Mouse (Mus musculus) T-helper 1 cell (primary cell): ENCODE results near the gene Gm8113.
"Not testable (repeated sequence)": the region's sequence is repeated elsewhere in the genome, so short reads cannot be mapped to it uniquely, and the experiment has no call there.

Source experiments
- in situ Hi-C: fragments of 300-600 bp; cut with MboI, MseI; formaldehyde crosslinking; loops from one replicate; pipeline ENCODE4 v1.15.1; 2025; ENCODE audit warnings: high pct_unique_total_duplicates

The Gm8113 gene

DNA sequence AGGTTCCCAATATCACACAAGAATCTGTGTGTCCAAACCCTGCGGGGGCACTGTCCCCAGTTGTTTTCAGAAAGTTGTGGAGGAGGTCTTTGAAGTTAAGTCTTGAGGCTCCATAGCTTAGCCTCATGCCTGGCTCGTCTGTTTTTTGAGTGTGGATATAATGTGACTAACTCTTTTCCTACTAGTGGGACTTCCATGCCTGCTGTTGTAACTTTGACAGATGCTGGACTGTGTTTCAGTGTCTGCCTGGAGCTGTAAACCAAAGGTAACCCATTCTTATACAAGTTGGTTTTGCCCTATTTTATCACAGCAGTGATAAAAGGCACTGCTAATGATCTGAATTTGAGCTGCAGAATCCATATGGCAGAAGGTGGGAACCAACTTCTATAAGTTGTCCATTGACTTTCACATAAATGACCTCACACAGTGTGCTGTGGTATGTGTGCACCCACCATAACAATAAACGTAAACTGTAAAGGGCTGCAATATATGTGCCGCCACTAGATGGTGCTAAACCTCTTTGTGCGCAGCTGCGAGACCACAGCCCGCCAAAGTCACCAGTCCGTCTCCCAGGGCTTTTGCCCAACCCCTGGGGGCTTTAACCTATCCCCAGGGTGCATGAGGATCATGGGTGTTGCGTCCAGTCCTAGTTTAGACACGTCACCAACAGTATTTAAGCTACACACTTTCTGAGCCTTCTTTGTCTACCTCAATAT, at the start of gene Gm8113:
Gene Gm8113, plus strand, starts transcription at position 703 of the 716 bp plus-strand sequence.
- in situ Hi-C loops: not testable (repeated sequence)

GRCm38 (mm10) chr14:43875417-43875816, 49.8 kb upstream of the Gm8113 start, which contains the start of gene Ear1:
Gene Ear1 (minus strand): TSS chr14:43875517.
- in situ Hi-C loops: not testable (repeated sequence)

DNA sequence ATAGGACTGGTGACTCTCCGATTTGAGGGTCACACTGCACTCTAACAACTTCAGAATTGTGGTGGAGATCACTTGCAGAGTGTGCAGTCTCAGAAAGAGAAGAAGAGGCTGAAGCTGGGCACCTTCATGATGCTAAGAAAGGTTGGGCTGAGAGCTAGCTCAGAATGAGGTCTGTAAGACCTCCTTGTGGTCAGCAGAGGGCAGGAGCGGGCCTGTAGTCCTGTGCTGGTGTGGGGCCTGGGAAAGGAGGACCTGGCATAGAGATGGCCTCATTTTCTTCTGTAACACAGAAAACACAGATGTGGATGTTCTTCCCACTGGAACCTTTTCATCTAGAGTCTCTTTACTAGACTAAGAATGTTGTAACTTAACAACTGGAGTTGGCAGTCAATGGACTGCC, 47.4 kb upstream of the Gm8113 start:
- in situ Hi-C loops: not testable (repeated sequence)

DNA sequence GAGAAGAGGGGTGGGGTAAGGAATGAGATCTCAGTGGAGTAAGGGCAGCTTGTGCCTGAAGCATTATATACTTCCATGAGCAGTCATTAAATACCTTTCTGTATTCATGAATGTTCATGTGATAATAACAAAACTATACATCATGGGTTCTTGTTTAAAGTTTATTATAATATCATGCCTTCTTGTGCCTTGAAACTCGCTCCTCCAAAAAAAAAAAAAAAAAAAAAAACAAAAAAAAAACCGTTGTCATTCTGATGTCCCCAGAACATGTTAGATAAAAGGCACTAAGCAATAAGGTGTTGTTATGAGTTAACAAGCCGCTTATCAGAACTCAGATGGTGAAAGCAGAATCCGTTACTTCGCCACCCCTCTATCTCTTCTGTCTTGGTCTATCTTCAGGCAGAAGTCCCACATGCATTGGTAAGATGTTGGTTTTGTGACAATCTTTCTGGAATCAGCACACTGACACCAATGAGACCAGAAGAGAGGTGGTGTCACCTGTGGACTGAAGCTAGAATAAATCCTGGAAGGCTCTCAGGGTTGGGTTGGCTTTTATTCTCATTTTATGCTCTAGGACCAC, 45.1 kb upstream of the Gm8113 start:
- in situ Hi-C loops: not testable (repeated sequence)

DNA sequence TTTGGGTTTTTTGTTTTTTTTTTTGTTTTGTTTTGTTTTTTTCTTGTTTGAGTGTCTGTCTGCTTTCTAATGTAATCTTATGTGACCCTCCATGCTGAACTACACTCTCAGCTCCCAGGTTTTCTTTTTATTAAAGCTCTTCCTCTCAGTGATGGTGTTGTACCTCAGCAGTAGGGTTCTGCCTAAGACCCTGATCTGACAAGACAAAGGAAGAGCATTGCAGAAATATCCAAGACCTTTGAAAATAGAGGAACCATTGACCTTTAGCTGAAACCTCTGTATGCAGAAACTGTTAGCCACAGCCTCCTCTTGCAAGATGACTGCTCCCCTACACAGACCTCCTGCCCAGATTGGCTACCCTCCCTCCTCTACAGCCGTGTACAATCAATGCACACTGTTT, 39.0 kb upstream of the Gm8113 start:
- in situ Hi-C loops: loop anchor here (5.0 kb wide), 2 partner anchors 54 to 206 kb away; no protein-coding TSS in a partner anchor

GRCm38 (mm10) chr14:43891288-43891687, 33.9 kb upstream of the Gm8113 start:
- in situ Hi-C loops: not testable (repeated sequence)

GRCm38 (mm10) chr14:43895357-43895756, 29.8 kb upstream of the Gm8113 start:
- in situ Hi-C loops: not testable (repeated sequence)

GRCm38 (mm10) chr14:43898577-43898976, 26.6 kb upstream of the Gm8113 start:
- in situ Hi-C loops: not testable (repeated sequence)

GRCm38 (mm10) chr14:43918214-43918613, 7.0 kb upstream of the Gm8113 start:
- in situ Hi-C loops: not testable (repeated sequence)

DNA sequence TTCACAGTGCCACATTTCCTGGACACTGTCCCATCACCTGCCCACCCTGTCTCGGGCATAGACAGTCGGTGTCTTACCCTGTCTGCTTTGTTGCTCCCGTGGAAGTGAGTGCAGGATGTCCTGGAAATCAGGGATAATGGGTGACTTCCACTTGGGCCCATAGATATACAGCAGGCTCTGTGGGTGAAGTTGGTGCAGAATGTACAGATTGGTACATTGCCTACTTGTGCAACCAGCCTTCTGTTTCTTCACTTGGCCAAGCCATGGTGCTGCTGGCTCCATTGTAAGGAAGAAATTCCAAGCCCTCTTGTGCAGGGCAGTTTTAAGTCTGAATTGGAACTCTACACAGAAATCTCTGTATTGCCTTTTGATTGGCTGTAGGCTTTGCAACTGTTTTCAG, 1.7 kb upstream of the Gm8113 start, which contains the start of gene Ear10:
Gene Ear10, minus strand, starts transcription at position 101 of the 400 bp plus-strand sequence.
- in situ Hi-C loops: not testable (repeated sequence)

- in situ Hi-C loops: not testable (repeated sequence)
Measured at GRCm38 (mm10) chr14:43925404-43925950, 287 bp downstream of the Gm8113 start.

DNA sequence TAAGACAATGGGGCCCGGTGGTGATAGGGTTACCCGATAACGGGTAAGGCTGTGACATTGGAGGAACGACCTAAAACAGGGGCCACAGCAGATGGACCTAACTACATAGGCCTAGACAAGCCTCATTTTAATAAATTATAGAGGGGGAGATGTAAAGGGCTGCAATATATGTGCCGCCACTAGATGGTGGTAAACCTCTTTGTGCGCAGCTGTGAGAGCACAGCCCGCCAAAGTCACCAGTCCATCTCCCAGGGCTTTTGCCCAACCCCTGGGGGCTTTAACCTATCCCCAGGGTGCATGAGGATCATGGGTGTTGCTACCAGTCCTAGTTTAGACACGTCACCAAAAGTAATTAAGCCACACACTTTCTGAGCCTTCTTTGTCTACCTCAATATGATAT, 7.8 kb downstream of the Gm8113 start:
- in situ Hi-C loops: not testable (repeated sequence)

DNA sequence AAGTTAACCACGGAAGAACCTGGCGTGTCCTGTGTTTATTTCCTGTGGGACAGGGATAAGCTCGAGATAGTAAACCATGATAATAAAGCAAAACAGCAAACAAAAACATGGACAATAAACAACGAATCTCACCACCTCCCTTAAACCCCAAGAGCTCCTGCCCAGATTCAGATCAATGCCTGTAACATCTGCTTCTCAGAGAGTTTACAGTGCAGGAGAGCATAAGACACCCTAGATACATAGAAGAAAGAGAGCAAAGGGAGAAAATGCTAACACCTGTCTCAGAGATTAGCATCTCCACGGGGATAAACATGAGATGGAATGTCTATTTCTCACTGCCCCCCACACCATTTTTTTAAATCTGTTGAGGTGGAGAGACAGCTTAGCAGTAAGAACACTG, 8.2 kb downstream of the Gm8113 start:
- in situ Hi-C loops: not testable (repeated sequence)

DNA sequence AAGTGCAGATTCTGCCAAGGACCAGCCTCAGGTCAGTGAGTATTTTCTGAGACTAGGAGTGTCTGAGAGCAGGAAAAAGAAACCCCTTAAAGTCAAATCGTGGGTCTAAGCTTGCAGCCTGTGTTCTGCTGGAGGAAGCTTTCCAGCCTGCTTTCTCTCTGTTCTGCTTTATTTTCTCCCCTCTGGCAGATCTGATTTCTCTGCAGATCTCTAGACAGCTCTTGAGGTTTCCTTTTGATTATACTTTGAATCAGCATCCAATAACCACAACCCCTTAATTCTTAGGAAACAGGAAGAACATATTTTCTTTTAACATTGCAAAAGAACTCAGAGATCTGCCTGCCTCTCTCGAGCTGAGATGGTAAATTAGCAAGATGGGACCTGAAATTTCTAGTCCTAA, 28.2 kb downstream of the Gm8113 start:
- in situ Hi-C loops: not testable (repeated sequence)

GRCm38 (mm10) chr14:43955074-43955473, 29.9 kb downstream of the Gm8113 start:
- in situ Hi-C loops: not testable (repeated sequence)

DNA sequence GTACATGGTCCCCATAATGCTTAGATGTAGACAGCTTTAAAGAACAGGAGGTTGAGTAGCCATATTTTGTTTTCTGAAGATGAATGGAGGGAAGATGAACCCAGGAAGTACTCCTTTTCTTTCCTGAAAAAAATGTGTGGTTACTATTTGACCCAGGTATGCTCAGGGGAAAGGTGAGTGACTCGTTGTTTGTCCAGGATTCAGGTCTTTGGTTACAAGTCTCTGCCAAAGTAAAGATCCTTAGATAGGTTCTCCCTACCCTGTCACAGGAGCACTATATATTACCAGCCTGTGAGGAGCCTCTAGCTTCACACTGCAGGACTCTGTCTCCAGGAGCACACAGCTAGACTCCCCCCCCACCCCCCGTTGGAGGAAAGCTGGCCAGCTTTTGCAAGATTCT, 31.6 kb downstream of the Gm8113 start, which contains the start of gene Ang5:
Gene Ang5, plus strand, starts transcription at position 301 of the 400 bp plus-strand sequence.
- in situ Hi-C loops: not testable (repeated sequence)
